Mouse (Mus musculus) gastrocnemius, postnatal 4 days (tissue): Measurements from ENCODE around the gene Oit3. TPM values are rescaled to one million over a fixed set of nuclear protein-coding genes. Genes with fewer than 3 reads are reported as not detected.
A peak's percentile ranks its signal among the peaks of the same experiment; 100 is the strongest.

Experiments used
- DNase-seq, 2 experiments: peaks; one replicate each; pipeline ENCODE4 v3.0.0; 2021 to 2022; ENCODE audit warnings: low spot score in 2 of 2, mixed read lengths in 2 of 2
- long read RNA-seq, 2 experiments: library from polyadenylated mRNA; stranded (forward); transcript quantifications; one replicate each; pipeline ENCODE4 v2.0.0; 2021
- total RNA-seq, 2 experiments: library from RNA; stranded (reverse); gene quantifications; 2 replicates each; pipeline ENCODE4 v1.2.3; 2021

Gene Oit3
- total RNA-seq = under 1 TPM; 0.56 to 0.75 TPM
- long read RNA-seq, experiment 1 = 0 reads
- long read RNA-seq, experiment 2 = 0 reads

DNA sequence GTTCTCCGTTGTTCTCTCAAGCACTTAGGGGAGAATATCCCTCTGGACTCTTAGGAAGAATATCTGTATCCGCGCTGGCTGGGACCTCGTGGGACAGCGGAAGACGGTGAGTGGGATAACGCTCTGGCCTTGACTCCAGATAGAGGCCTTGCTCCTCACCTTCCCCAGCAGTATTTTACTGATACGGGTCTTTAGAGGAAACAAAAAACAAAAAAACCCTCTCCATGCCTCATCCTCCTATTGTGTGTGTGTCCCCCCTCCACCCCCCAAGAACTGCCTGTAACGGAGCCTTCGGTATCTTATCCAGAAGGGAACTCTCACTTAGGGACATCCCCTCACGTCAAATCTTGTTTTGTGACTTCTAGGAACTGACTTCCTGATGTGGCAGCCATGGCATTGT is at the start of gene Oit3:
Oit3 (minus strand) TSS at position 44 of the 400 bp plus-strand sequence.
- no peak for DNase-seq

GRCm38 (mm10) chr10:59490920-59491319 is 49.3 kb upstream of the Oit3 start:
- no peak for DNase-seq

DNA sequence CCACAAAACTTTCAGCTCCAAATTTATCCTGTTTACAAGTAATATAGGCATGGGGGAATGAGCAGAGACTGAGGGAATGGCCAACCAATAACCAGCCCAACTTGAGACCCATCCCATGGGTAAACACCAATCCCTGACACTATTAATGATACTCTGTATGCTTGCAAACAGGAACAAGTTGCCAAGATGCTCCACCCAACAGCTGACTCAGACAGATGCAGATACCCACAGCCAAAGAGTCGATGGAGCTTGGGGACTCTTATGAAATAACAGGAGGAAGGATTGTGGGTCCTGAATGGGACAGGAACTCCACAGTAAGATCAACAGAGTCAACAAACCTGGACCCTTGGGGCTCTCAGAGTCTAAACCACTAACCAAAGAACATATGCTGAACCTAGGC is 47.8 kb upstream of the Oit3 start:
- no peak for DNase-seq

DNA sequence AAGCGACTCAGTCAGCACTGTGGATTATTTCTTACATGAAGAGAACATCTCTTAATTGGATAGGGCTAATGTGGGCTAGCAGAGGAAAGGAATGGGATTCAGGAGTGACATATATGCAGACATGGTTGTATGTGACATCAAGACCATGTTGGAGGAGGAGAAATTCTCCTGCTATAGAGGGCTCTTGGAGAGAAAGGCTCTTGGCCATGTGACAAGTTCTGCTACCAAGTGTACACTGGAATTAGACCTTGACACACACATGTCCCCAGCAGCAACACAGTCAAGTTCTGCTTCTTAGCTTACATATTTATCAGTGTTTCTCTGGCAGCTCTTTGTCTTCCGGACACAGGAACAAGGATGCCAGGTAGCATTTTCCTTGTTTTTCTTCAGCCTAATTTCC is 45.8 kb upstream of the Oit3 start:
- no peak for DNase-seq

DNA sequence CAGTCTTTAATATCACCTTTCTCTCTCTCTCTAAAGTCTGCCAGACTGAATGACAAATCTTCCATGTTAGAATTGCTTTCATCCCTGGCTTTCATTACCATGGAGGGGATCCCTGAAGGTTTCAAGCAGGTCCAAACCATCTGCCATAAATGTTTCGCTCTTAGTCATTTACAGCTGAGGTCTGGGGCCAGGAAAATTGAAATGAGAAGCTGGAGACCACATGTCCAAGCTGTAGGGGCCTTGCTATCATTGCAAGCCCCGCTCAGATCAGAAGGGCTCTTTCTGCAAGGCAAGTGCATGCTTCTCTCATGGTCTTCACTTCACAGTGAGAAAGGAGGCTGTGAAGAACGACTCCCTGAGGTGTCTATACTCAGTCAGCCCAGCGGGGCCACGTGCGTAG is 42.7 kb upstream of the Oit3 start:
- DNase-seq = no peak

DNA sequence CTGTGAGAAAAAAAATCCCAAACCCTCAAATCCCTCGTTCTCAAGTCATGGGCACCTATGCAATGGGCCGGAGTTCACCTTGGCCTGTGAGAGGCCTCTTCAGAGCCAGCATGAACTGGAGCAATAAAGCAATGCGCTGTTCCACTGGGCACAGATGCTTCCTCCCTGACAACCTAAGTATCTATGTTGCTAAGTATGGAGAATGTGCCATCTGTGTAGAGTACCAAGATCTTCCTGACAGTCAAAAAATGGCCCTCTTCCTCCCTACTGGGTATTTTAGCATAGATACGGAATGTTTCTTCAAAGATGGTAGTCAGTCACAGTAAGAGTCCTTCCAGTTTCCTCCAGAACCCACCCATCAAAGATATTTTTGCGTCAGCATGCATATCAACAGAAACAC is 39.8 kb upstream of the Oit3 start:
- DNase-seq = no peak

DNA sequence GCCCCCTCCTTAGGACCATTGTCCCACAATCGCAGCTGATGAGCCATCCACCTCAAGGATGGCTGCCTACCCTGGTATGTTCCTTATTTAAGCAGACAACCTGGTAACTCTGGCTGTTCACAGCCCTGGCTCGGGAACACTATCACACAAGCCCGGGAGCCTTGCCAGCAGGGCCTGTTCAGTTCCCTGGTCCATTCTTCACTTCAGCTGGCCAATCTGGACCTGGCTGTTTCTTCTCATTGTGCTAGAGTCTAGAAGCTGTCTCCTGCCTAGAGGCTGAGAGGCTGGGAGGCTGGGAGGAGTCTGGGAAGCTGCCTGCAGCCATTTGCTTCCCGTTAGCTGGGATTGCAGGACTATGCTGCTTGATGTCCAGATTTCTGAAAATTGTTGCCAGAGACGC is 28.9 kb upstream of the Oit3 start:
- peak in 1 of 2 experiments; percentile 35 for DNase-seq

DNA sequence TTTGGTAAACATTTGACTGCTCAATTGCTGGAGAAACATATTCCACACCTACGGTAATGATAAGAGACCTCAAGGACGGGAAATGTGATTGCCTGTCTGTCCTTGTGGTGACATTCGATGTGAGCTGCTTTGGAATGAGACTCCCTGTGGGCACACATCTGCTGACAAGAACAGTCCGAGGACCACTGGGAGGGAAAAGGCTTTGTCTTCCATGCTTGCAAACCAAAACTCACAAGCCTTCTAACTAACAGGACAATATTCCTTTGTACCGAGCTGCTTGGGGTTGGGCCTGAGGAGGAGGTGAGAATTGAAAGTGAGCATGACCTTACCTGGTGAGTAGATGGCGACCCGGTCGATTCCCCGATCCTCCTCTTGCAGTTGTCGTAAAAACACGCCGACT is 25.7 kb upstream of the Oit3 start:
- no peak for DNase-seq

- DNase-seq = no peak
These were observed 25.0 kb upstream of the Oit3 start for GRCm38 (mm10) chr10:59466626-59467025.

DNA sequence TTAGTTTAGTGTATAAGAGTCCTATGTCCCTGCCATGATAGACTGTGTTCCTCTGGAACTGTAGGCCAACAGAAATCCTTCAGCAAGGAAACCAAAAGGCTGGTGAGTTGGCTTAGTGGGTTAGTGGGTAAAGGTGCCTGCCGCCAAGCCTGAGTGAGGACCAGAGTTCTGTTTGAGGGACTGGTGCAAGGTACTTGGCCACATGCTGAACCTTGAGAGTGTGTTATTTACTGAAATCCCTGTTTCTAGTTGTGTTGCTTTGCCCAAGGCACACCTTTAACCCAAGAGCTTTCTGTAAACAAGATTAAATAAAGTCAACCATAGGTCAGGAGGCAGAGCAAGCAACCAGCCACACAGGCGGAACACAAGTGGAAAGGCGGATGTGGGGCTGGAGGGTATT is 24.0 kb upstream of the Oit3 start:
- DNase-seq = no peak

- no peak for DNase-seq
These were observed 20.7 kb upstream of the Oit3 start for GRCm38 (mm10) chr10:59462307-59462706.

- DNase-seq = no peak
These were observed 18.2 kb upstream of the Oit3 start for GRCm38 (mm10) chr10:59459767-59460166.

DNA sequence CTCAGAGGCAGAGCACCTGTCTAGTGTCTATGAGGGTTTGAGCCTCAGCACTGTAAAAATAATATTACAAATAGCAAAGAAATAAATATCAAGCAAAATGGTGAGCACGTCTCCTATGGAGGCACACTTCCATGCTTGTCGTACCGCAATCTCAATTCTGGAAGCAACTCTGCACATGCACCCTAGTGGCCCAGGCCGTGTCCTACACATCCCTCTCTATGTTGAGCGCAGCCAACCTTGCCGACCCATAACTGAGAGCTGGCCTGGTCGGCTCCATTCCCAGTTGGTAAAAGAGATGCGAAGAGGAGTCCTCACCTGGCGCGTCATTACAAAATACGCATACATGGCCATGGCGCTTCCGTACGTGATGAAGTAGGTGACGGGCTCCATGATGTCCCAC is 13.1 kb upstream of the Oit3 start:
- no peak for DNase-seq

- DNase-seq = no peak
These were observed 10.3 kb upstream of the Oit3 start for GRCm38 (mm10) chr10:59451839-59452238.

- DNase-seq = no peak
These were observed 6.0 kb upstream of the Oit3 start for GRCm38 (mm10) chr10:59447546-59447945.

DNA sequence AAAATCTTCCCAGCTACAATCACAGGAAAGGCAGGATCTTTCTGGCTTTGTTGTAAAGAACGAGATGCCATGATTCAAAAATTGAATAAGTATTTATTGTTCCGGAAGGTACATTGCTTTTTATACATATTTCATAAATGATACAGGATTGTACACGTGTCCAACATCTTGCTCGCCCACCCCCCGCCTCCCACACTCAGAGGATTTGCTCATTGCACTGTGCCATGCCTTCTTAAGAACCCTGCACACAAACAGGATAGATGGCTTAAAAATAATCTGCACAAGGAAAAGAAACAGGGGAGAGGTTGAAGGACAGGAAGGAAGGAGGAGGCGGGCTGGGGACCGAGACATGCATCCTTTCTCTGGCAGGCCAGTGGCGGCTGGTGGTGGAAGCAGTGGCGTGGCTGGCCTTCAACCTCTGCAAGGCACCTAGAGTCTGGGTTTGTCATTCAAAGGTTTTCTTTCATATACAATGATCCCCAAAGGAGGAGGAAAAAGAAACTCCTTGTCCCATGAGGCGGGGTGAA is 5.4 kb upstream of the Oit3 start:
- DNase-seq = no peak

- no peak for DNase-seq
These were observed 3.1 kb upstream of the Oit3 start for GRCm38 (mm10) chr10:59444635-59445034.

GRCm38 (mm10) chr10:59444106-59444505 is 2.5 kb upstream of the Oit3 start:
- no peak for DNase-seq

DNA sequence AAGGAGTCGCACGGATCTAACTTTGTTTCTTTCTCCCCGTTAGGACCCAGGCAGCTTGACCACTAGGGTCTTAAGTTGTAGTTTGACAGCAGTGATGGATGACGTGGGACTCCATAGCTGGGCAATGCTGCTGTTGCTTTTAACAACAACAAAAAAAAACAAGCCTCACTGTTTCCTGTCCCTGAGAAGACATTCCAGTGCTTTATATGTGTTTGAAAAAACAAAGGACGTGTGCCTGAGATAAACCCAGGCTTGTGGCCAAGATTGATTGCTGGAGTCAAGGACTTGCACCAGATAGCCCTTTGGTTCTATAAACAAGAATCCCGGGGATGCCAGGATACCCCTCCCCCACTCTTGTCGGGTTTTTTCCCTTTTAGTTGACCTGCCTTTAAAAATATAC is 1.6 kb upstream of the Oit3 start:
- DNase-seq = no peak

- DNase-seq = no peak
These were observed 1.4 kb downstream of the Oit3 start for GRCm38 (mm10) chr10:59440177-59440576.

GRCm38 (mm10) chr10:59439508-59439931 is 2.1 kb downstream of the Oit3 start:
- peak; percentile 48 to 73 for DNase-seq

- no peak for DNase-seq
These were observed 2.9 kb downstream of the Oit3 start for GRCm38 (mm10) chr10:59438651-59439050.

GRCm38 (mm10) chr10:59435746-59436145 is 5.8 kb downstream of the Oit3 start:
- DNase-seq = no peak

- DNase-seq = no peak
These were observed 10.8 kb downstream of the Oit3 start for GRCm38 (mm10) chr10:59430701-59431218.
